In the genomic region with DNA sequence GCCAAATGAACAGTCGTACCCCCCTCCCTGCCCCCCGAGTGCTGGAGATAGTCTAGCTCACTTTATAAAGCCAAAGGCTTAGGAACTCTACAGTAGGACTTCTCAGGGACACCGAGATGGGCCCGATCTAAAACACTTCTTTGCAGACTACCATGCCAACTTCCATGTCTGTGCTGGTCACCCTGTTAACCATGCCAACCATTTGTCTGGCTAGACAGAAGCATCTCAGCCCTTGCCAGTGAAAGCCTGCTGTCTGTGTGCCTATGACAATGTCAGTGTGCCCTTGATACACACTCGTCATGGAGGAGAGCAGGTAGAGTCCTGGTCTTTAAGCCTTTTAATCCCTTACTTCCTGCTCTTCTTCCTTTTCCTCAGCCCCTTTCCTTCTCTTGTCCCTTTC, we compare ENCODE assay signal across 28 mouse cellular contexts.
DNase-seq lines count a peak whose midpoint lies in the region; ATAC-seq and TF ChIP-seq lines count a peak whose summit lies in the region.
"Had no signal": no experiment of that assay in that cellular context is flagged by ENCODE, and none has a peak within 500 bp of the region (broad histone marks: within the 10 kb centered on the region; RNA-seq: fewer than 3 reads in every experiment).

No protein-coding gene starts in this region.

- H3K9ac ChIP-seq in hindbrain, postnatal 0 days (replicated peaks; ENCODE audit: low read length), result no peak overlapping the region
- H3K9ac ChIP-seq in hindbrain, embryonic 11.5 days (ENCODE audit: low read depth, low read length), result no peak overlapping the region
- no peak overlapping the region for H3K9ac ChIP-seq in neural tube, embryonic 15.5 days (replicated peaks)
- H3K9ac ChIP-seq: embryonic facial prominence, embryonic 15.5 days; hindbrain, embryonic 15.5 days; intestine, embryonic 15.5 days; limb, embryonic 12.5 days; liver, postnatal 0 days; stomach, embryonic 15.5 days had no signal

- H3K27ac ChIP-seq in hindbrain, postnatal 0 days, result peak overlapping the region; percentile 15; the same call in 1 of the 2 replicates
- H3K27ac ChIP-seq in hindbrain, embryonic 11.5 days (ENCODE audit: low read depth, low read length), result no peak overlapping the region
- 0 out of 2 replicates have a peak overlapping the region, but pooled peaks have one; percentile 16 for H3K27ac ChIP-seq in heart, embryonic 10.5 days
- peak overlapping the region; percentile 49; the same call in 1 of the 2 replicates for H3K27ac ChIP-seq in neural tube, embryonic 15.5 days (replicated peaks)
- H3K27ac ChIP-seq: embryonic facial prominence, embryonic 15.5 days; hindbrain, embryonic 15.5 days; intestine, embryonic 15.5 days; limb, embryonic 12.5 days; macrophage; stomach, embryonic 15.5 days had no signal

- H3K27me3 ChIP-seq in hindbrain, postnatal 0 days (ENCODE audit: insufficient read depth, low read length), result no peaks in the 10 kb centered on the region
- no peaks in the 10 kb centered on the region for H3K27me3 ChIP-seq in hindbrain, embryonic 11.5 days (ENCODE audit: control insufficient read depth, insufficient read depth, low read length)
- H3K27me3 ChIP-seq in heart, embryonic 10.5 days (ENCODE audit: insufficient read depth, poor library complexity, severe bottlenecking), result no peaks in the 10 kb centered on the region
- H3K27me3 ChIP-seq in neural tube, embryonic 15.5 days (replicated peaks), result no peaks in the 10 kb centered on the region
- H3K27me3 ChIP-seq: CH12.LX; hindbrain, embryonic 15.5 days; intestine, embryonic 15.5 days; Patski; stomach, embryonic 15.5 days had no signal

- no peak overlapping the region; the same call in 1 of the 2 replicates for H3K4me2 ChIP-seq in hindbrain, postnatal 0 days (ENCODE audit: low read depth, low read length)
- no peak overlapping the region for H3K4me2 ChIP-seq in hindbrain, embryonic 11.5 days (replicated peaks; ENCODE audit: low read depth, low read length)
- no peak overlapping the region for H3K4me2 ChIP-seq in neural tube, embryonic 15.5 days
- H3K4me2 ChIP-seq: embryonic facial prominence, embryonic 15.5 days; hindbrain, embryonic 15.5 days; intestine, embryonic 15.5 days; limb, embryonic 12.5 days; liver, embryonic 11.5 days; stomach, embryonic 15.5 days had no signal

- peak; percentile 34 for DNase-seq in gastrocnemius, postnatal 25 days
- no peak for DNase-seq in gastrocnemius, postnatal 14 days
- DNase-seq in hindbrain, postnatal 0 days (ENCODE audit: low spot score), result peak; percentile 24
- no peak for DNase-seq in hindbrain, embryonic 11.5 days (ENCODE audit: low spot score)
- DNase-seq in heart, embryonic 10.5 days (ENCODE audit: low spot score), result no peak
- DNase-seq in spleen, adult 18-20 months, result no peak
- DNase-seq: adrenal gland, adult 8-10 months; B cell, adult 2 months; cerebellum, adult 11-12 months; kidney, adult 8-10 months; kidney, postnatal 10 days; liver, postnatal 0 days; right cerebral cortex, postnatal 14 days; thymus, adult 18-20 months; thymus, postnatal 36 days had no signal

- no peaks in the 10 kb centered on the region for H3K36me3 ChIP-seq in hindbrain, postnatal 0 days (ENCODE audit: insufficient read depth, low read length)
- no peaks in the 10 kb centered on the region for H3K36me3 ChIP-seq in hindbrain, embryonic 11.5 days (ENCODE audit: control insufficient read depth, insufficient read depth, low read length)
- no peaks in the 10 kb centered on the region for H3K36me3 ChIP-seq in heart, embryonic 10.5 days
- no peaks in the 10 kb centered on the region for H3K36me3 ChIP-seq in neural tube, embryonic 15.5 days
- H3K36me3 ChIP-seq: embryonic facial prominence, embryonic 15.5 days; hindbrain, embryonic 15.5 days; intestine, embryonic 15.5 days; limb, embryonic 12.5 days; stomach, embryonic 15.5 days had no signal

- no peak for ATAC-seq in hindbrain, postnatal 0 days
- no peak for ATAC-seq in hindbrain, embryonic 11.5 days (ENCODE audit: low FRiP score)
- no peak for ATAC-seq in neural tube, embryonic 15.5 days (ENCODE audit: low FRiP score)
- ATAC-seq: forebrain, embryonic 14.5 days; intestine, embryonic 15.5 days; liver, postnatal 0 days; lung, postnatal 0 days; Patski had no signal

- H3K4me1 ChIP-seq in hindbrain, postnatal 0 days (ENCODE audit: insufficient read depth, low read length), result peaks cover 19% of the 10 kb centered on the region
- H3K4me1 ChIP-seq in hindbrain, embryonic 11.5 days (replicated peaks; ENCODE audit: control insufficient read depth, insufficient read depth, low read length), result 0 out of 2 replicates have a peak, but pooled peaks cover 2% of the 10 kb centered on the region
- peaks cover 24% of the 10 kb centered on the region for H3K4me1 ChIP-seq in heart, embryonic 10.5 days
- H3K4me1 ChIP-seq in neural tube, embryonic 15.5 days, result peaks cover 24% of the 10 kb centered on the region
- H3K4me1 ChIP-seq: embryonic facial prominence, embryonic 15.5 days; intestine, embryonic 15.5 days; stomach, embryonic 15.5 days had no signal

- TF ChIP-seq CTCF in hindbrain, postnatal 0 days (IDR thresholded peaks at IDR 0.05; ENCODE audit: low read depth), result no peak

- H3K4me3 ChIP-seq in hindbrain, postnatal 0 days (ENCODE audit: low read length), result no peak overlapping the region
- H3K4me3 ChIP-seq in hindbrain, embryonic 11.5 days (ENCODE audit: low read depth, low read length), result no peak overlapping the region
- H3K4me3 ChIP-seq in heart, embryonic 10.5 days, result no peak overlapping the region
- no peak overlapping the region for H3K4me3 ChIP-seq in neural tube, embryonic 15.5 days (replicated peaks)
- H3K4me3 ChIP-seq: embryonic facial prominence, embryonic 15.5 days; hindbrain, embryonic 15.5 days; intestine, embryonic 15.5 days; limb, embryonic 12.5 days; stomach, embryonic 15.5 days had no signal

- 56% methylated on average over 5 of the region's 5 CpGs for WGBS in hindbrain, postnatal 0 days
- WGBS in hindbrain, embryonic 11.5 days, result 93% methylated on average over 5 of the region's 5 CpGs
- WGBS in heart, embryonic 10.5 days, result 78% methylated on average over 5 of the region's 5 CpGs
- WGBS in neural tube, embryonic 15.5 days, result 79% methylated on average over 5 of the region's 5 CpGs

- no peaks in the 10 kb centered on the region for H3K9me3 ChIP-seq in hindbrain, postnatal 0 days (ENCODE audit: low read length)
- no peaks in the 10 kb centered on the region for H3K9me3 ChIP-seq in hindbrain, embryonic 11.5 days (ENCODE audit: control insufficient read depth, low read length)
- H3K9me3 ChIP-seq in heart, embryonic 10.5 days, result no peaks in the 10 kb centered on the region
- H3K9me3 ChIP-seq in neural tube, embryonic 15.5 days (replicated peaks), result no peaks in the 10 kb centered on the region
- H3K9me3 ChIP-seq: embryonic facial prominence, embryonic 15.5 days; G1E; hindbrain, embryonic 15.5 days; intestine, embryonic 15.5 days; limb, embryonic 12.5 days; stomach, embryonic 15.5 days had no signal

- intact Hi-C loops in gastrocnemius, postnatal 14 days (cut with DNase I; ENCODE audit: low total_unique reads), result no loop called here

Comparison
In these comparisons a context has a peak if more than half of its experiments do, and no peak if none do; other contexts are left out.
1. DNase-seq: peak in gastrocnemius, postnatal 25 days (single experiment) and hindbrain, postnatal 0 days (single experiment); none in gastrocnemius, postnatal 14 days (single experiment), hindbrain, embryonic 11.5 days (single experiment), heart, embryonic 10.5 days (single experiment) and spleen, adult 18-20 months (0 of 2).